Mouse (Mus musculus): Measurements from ENCODE around the gene Pla2g10. TPM values are rescaled to one million over a fixed set of nuclear protein-coding genes. Genes with fewer than 3 reads are reported as not detected.

Pla2g10 gene
- polyA plus RNA-seq, 1 experiment from 2014 or later, result not detected

DNA sequence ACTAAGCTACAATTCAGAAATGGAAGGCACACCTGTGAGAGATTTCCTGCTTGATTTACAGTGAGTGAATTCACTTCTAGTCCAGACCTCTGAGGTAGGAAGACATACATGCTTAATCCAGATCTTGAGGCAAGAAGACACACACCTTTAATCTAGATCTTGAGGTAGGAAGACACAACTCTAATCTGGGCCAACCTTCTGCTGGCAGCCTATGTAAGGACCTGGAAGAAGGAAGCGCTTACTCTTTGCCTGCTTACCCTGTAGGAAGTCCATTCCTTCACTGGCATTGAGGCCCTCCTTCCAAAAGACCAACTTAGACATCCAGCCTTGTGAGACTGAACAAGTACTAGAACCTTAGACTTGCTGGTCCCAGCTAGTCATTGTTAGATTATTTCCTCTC lies 61.5 kb downstream of the Pla2g10 start:
- Histone ChIP-seq H3K4me1 (replicated peaks; ENCODE audit: control insufficient read depth, insufficient read depth, low read length) (peaks cover 20% of the 10 kb centered on the region), H3K36me3 (ENCODE audit: control insufficient read depth, insufficient read depth) (peaks cover 3% of the 10 kb centered on the region; the same call in 1 of the 2 replicates), H3K9ac (replicated peaks; ENCODE audit: low read depth, low read length) (no peak overlapping the region), H3K4me3 (replicated peaks; ENCODE audit: low read length) (no peak overlapping the region), H3K9me3 (ENCODE audit: control insufficient read depth, low read length) (no peaks in the 10 kb centered on the region), H3K27me3 (replicated peaks; ENCODE audit: control insufficient read depth, insufficient read depth, low read length) (no peaks in the 10 kb centered on the region), H3K27ac (ENCODE audit: low read length) (no peak overlapping the region), H3K4me2 (ENCODE audit: low read length) (no peak overlapping the region)
- ATAC-seq, result no peak
- 91% methylated on average over 1 of the region's 1 CpGs for whole genome bisulfite sequencing

GRCm38 (mm10) chr16:13668402-13669108 lies 62.2 kb downstream of the Pla2g10 start:
- H3K4me1 ChIP-seq (replicated peaks; ENCODE audit: control insufficient read depth, insufficient read depth, low read length), result peaks cover 20% of the 10 kb centered on the region
- WGBS, result 81% methylated on average over 10 of the region's 10 CpGs

GRCm38 (mm10) chr16:13667878-13668343 lies 62.9 kb downstream of the Pla2g10 start, which contains the start of gene Parn:
Gene Parn, minus strand, starts transcription at chr16:13668170.
- Histone ChIP-seq H3K27me3 (replicated peaks; ENCODE audit: control insufficient read depth, insufficient read depth, low read length) (no peaks in the 10 kb centered on the region), H3K9ac (replicated peaks; ENCODE audit: low read depth, low read length) (peak within 1 kb of the TSS; percentile 78), H3K27ac (ENCODE audit: low read length) (peak within 1 kb of the TSS; percentile 66), H3K4me3 (replicated peaks; ENCODE audit: low read length) (peak within 1 kb of the TSS; percentile 64), H3K9me3 (ENCODE audit: control insufficient read depth, low read length) (no peaks in the 10 kb centered on the region), H3K4me1 (replicated peaks; ENCODE audit: control insufficient read depth, insufficient read depth, low read length) (peaks cover 14% of the 10 kb centered on the region), H3K36me3 (ENCODE audit: control insufficient read depth, insufficient read depth) (peaks cover 5% of the 10 kb centered on the region; the same call in 1 of the 2 replicates), H3K4me2 (ENCODE audit: low read length) (peak within 1 kb of the TSS; percentile 61)
- WGBS, result 0% methylated on average over 35 of the region's 35 CpGs
- peak; percentile 93 for ATAC-seq

More at GRCm38 (mm10) chr16:13668402-13669108, 62.2 kb downstream of the Pla2g10 start:
- ATAC-seq, result no peak
- no peaks in the 10 kb centered on the region for H3K27me3 ChIP-seq (replicated peaks; ENCODE audit: control insufficient read depth, insufficient read depth, low read length)
- no peaks in the 10 kb centered on the region for H3K9me3 ChIP-seq (ENCODE audit: control insufficient read depth, low read length)
- H3K4me2 ChIP-seq (ENCODE audit: low read length), result peak overlapping the region; percentile 61
- H3K4me3 ChIP-seq (replicated peaks; ENCODE audit: low read length), result peak overlapping the region; percentile 64
- peaks cover 5% of the 10 kb centered on the region; the same call in 1 of the 2 replicates for H3K36me3 ChIP-seq (ENCODE audit: control insufficient read depth, insufficient read depth)
- peak overlapping the region; percentile 66 for H3K27ac ChIP-seq (ENCODE audit: low read length)
- H3K9ac ChIP-seq (replicated peaks; ENCODE audit: low read depth, low read length), result peak overlapping the region; percentile 78

Other genes starting within 250 kb of the Pla2g10 start
- gene Parn, start 62.8 kb downstream of the Pla2g10 start, polyA plus RNA-seq (2015; fragmentation: Nextera tagmentation; extraction: Ambion mirVana), result 44.2 and 46.4 TPM in 2 replicates
- gene Bfar, start 59.1 kb downstream of the Pla2g10 start, polyA plus RNA-seq (2015; fragmentation: Nextera tagmentation; extraction: Ambion mirVana), result 53.3 and 56.9 TPM in 2 replicates
- gene 3110001I22Rik, start 59.1 kb downstream of the Pla2g10 start, polyA plus RNA-seq (2015; fragmentation: Nextera tagmentation; extraction: Ambion mirVana), result 8.5 and 8.6 TPM in 2 replicates
- gene Rrn3, start 49.7 kb upstream of the Pla2g10 start, polyA plus RNA-seq (2015; fragmentation: Nextera tagmentation; extraction: Ambion mirVana), result 109 and 118 TPM in 2 replicates
- gene Ntan1, start 87.9 kb upstream of the Pla2g10 start, polyA plus RNA-seq (2015; fragmentation: Nextera tagmentation; extraction: Ambion mirVana), result 208 and 219 TPM in 2 replicates
- gene Pdxdc1, start 172.1 kb upstream of the Pla2g10 start, polyA plus RNA-seq (2015; fragmentation: Nextera tagmentation; extraction: Ambion mirVana), result 72.4 and 73.7 TPM in 2 replicates
- gene Mpv17l, start 172.2 kb upstream of the Pla2g10 start, polyA plus RNA-seq (2015; fragmentation: Nextera tagmentation; extraction: Ambion mirVana), result 21.3 and 23.7 TPM in 2 replicates